Mouse (Mus musculus): Measurements from ENCODE around the gene Bsn.

Bsn gene

GRCm38 (mm10) chr9:108189787-108190679, at the start of gene Bsn:
Bsn (minus strand) TSS chr9:108190384.
- peak; percentile 89 for DNase-seq

GRCm38 (mm10) chr9:108239951-108240350, 49.8 kb upstream of the Bsn start:
- no peak for DNase-seq

- no peak for DNase-seq
These were observed 48.6 kb upstream of the Bsn start for GRCm38 (mm10) chr9:108238831-108239230.

GRCm38 (mm10) chr9:108238402-108238801, 48.2 kb upstream of the Bsn start:
- no peak for DNase-seq

GRCm38 (mm10) chr9:108234682-108235081, 44.5 kb upstream of the Bsn start:
- no peak for DNase-seq

GRCm38 (mm10) chr9:108232908-108233307, 42.7 kb upstream of the Bsn start:
- no peak for DNase-seq

- DNase-seq: no peak
These were observed 37.9 kb upstream of the Bsn start for GRCm38 (mm10) chr9:108227911-108228649.

GRCm38 (mm10) chr9:108225166-108225565, 35.0 kb upstream of the Bsn start:
- DNase-seq: no peak

- no peak for DNase-seq
These were observed 33.4 kb upstream of the Bsn start for GRCm38 (mm10) chr9:108223633-108224032.

GRCm38 (mm10) chr9:108221566-108221965, 31.4 kb upstream of the Bsn start:
- DNase-seq: no peak

GRCm38 (mm10) chr9:108220380-108220774, 30.2 kb upstream of the Bsn start:
- DNase-seq: no peak

GRCm38 (mm10) chr9:108219766-108220379, 29.7 kb upstream of the Bsn start:
- DNase-seq: no peak

GRCm38 (mm10) chr9:108217936-108218543, 27.9 kb upstream of the Bsn start:
- no peak for DNase-seq

GRCm38 (mm10) chr9:108217406-108217805, 27.2 kb upstream of the Bsn start:
- no peak for DNase-seq

GRCm38 (mm10) chr9:108213105-108213504, 22.9 kb upstream of the Bsn start:
- no peak for DNase-seq

- DNase-seq: no peak
These were observed 22.2 kb upstream of the Bsn start for GRCm38 (mm10) chr9:108212426-108212825.

- no peak for DNase-seq
These were observed 15.4 kb upstream of the Bsn start for GRCm38 (mm10) chr9:108205571-108205901.

GRCm38 (mm10) chr9:108204884-108205570, 14.8 kb upstream of the Bsn start:
- DNase-seq: no peak

GRCm38 (mm10) chr9:108203015-108203414, 12.8 kb upstream of the Bsn start:
- DNase-seq: peak; percentile 80

GRCm38 (mm10) chr9:108202169-108202568, 12.0 kb upstream of the Bsn start:
- no peak for DNase-seq

- DNase-seq: peak; percentile 83
These were observed 11.0 kb upstream of the Bsn start for GRCm38 (mm10) chr9:108201160-108201559.

- no peak for DNase-seq
These were observed 8.4 kb upstream of the Bsn start for GRCm38 (mm10) chr9:108198621-108199020.
